Mouse (Mus musculus): ENCODE measurements around the gene Gm4141. TPM values are rescaled to one million over a fixed set of nuclear protein-coding genes. Genes with fewer than 3 reads are reported as not detected.
"Not testable (repeated sequence)": the region's sequence is repeated elsewhere in the genome, so short reads cannot be mapped to it uniquely, and the experiment has no call there.

Gene Gm4141
- not detected in 2 replicates for polyA plus RNA-seq (2014; fragmentation: Nextera tagmentation; extraction: Ambion mirVana)

GRCm38 (mm10) chr7:20576141-20576540 is at the start of gene Gm4141:
Gm4141 (minus strand) TSS chr7:20576241.
- H3K9ac ChIP-seq (ENCODE audit: low read depth, low read length); DNase-seq (ENCODE audit: low spot score); ATAC-seq (ENCODE audit: low FRiP score); H3K4me3 ChIP-seq (ENCODE audit: low read depth, low read length); H3K27ac ChIP-seq (ENCODE audit: low read depth, low read length); H3K4me2 ChIP-seq (replicated peaks; ENCODE audit: low read depth, low read length); H3K36me3 ChIP-seq (ENCODE audit: control insufficient read depth, insufficient read depth, low read length); H3K27me3 ChIP-seq (ENCODE audit: control insufficient read depth, insufficient read depth, low read length); H3K9me3 ChIP-seq (ENCODE audit: control insufficient read depth, low read length); H3K4me1 ChIP-seq (replicated peaks; ENCODE audit: control insufficient read depth, insufficient read depth, low read length): not testable (repeated sequence)
- WGBS, result no CpG with 5 or more reads among the region's 3 CpGs

DNA sequence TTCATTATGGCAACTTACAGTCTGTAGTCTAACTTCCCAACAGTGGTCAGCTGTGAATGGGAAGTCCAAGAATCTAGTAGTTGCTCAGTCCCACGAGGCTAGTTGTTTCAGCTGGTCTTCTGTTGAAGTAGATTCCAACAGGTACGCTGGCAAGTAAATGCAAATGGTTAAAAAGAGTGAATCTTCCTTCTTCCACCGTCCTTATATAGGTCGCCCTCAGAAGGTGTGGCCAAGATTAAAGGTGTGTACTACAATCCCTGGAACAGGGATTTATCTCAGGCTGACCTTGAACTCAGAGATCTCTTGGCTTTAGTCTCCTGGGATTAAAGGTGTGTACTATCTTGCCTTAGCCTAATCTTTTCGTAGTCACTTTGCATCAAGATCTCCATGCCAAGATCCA is 22.9 kb upstream of the Gm4141 start, which contains the start of gene Gm4513:
Gm4513 (minus strand) TSS at position 101 of the 400 bp plus-strand sequence.
- 79% methylated on average over 3 of the region's 5 CpGs for WGBS
- not testable (repeated sequence) for H3K9me3 ChIP-seq (ENCODE audit: control insufficient read depth, low read length); H3K36me3 ChIP-seq (ENCODE audit: control insufficient read depth, insufficient read depth, low read length); H3K4me2 ChIP-seq (replicated peaks; ENCODE audit: low read depth, low read length); H3K9ac ChIP-seq (ENCODE audit: low read depth, low read length); H3K4me3 ChIP-seq (ENCODE audit: low read depth, low read length); H3K27ac ChIP-seq (ENCODE audit: low read depth, low read length); ATAC-seq (ENCODE audit: low FRiP score); DNase-seq (ENCODE audit: low spot score); H3K27me3 ChIP-seq (ENCODE audit: control insufficient read depth, insufficient read depth, low read length); H3K4me1 ChIP-seq (replicated peaks; ENCODE audit: control insufficient read depth, insufficient read depth, low read length)

- not testable (repeated sequence) for H3K9ac ChIP-seq (ENCODE audit: low read depth, low read length); H3K4me2 ChIP-seq (replicated peaks; ENCODE audit: low read depth, low read length); H3K27me3 ChIP-seq (ENCODE audit: control insufficient read depth, insufficient read depth, low read length); H3K4me3 ChIP-seq (ENCODE audit: low read depth, low read length); H3K27ac ChIP-seq (ENCODE audit: low read depth, low read length); DNase-seq (ENCODE audit: low spot score); H3K4me1 ChIP-seq (replicated peaks; ENCODE audit: control insufficient read depth, insufficient read depth, low read length); ATAC-seq (ENCODE audit: low FRiP score); H3K36me3 ChIP-seq (ENCODE audit: control insufficient read depth, insufficient read depth, low read length); H3K9me3 ChIP-seq (ENCODE audit: control insufficient read depth, low read length)
- WGBS, result no CpG with 5 or more reads among the region's 1 CpGs
Measured at GRCm38 (mm10) chr7:20545657-20546056, 30.4 kb downstream of the Gm4141 start, which contains the start of gene Gm5726. Gm5726 (minus strand) TSS chr7:20545757.

- no CpG with 5 or more reads among the region's 3 CpGs for WGBS
- H3K9ac ChIP-seq (ENCODE audit: low read depth, low read length); H3K4me3 ChIP-seq (ENCODE audit: low read depth, low read length); H3K27ac ChIP-seq (ENCODE audit: low read depth, low read length); H3K36me3 ChIP-seq (ENCODE audit: control insufficient read depth, insufficient read depth, low read length); DNase-seq (ENCODE audit: low spot score); H3K4me1 ChIP-seq (replicated peaks; ENCODE audit: control insufficient read depth, insufficient read depth, low read length); H3K27me3 ChIP-seq (ENCODE audit: control insufficient read depth, insufficient read depth, low read length); ATAC-seq (ENCODE audit: low FRiP score); H3K4me2 ChIP-seq (replicated peaks; ENCODE audit: low read depth, low read length); H3K9me3 ChIP-seq (ENCODE audit: control insufficient read depth, low read length): not testable (repeated sequence)
Measured at GRCm38 (mm10) chr7:20533537-20533936, 42.5 kb downstream of the Gm4141 start, which contains the start of gene Vmn1r104. Vmn1r104 (plus strand) TSS chr7:20533837.

Other genes with a start within 250 kb of the Gm4141 start
- not detected in 2 replicates for gene Gm4133, start 242.2 kb downstream of the Gm4141 start, polyA plus RNA-seq (2014; fragmentation: Nextera tagmentation; extraction: Ambion mirVana)
- gene Gm5728, start 200.8 kb downstream of the Gm4141 start, polyA plus RNA-seq (2014; fragmentation: Nextera tagmentation; extraction: Ambion mirVana), result not detected in 2 replicates
- gene Vmn1r100, start 158.3 kb downstream of the Gm4141 start, polyA plus RNA-seq (2014; fragmentation: Nextera tagmentation; extraction: Ambion mirVana), result not detected in 2 replicates
- gene Vmn1r101, start 133.6 kb downstream of the Gm4141 start, polyA plus RNA-seq (2014; fragmentation: Nextera tagmentation; extraction: Ambion mirVana), result not detected in 2 replicates
- gene Gm10670, start 101.3 kb downstream of the Gm4141 start, polyA plus RNA-seq (2014; fragmentation: Nextera tagmentation; extraction: Ambion mirVana), result not detected in 2 replicates
- gene Vmn1r103, start 65.7 kb downstream of the Gm4141 start, polyA plus RNA-seq (2014; fragmentation: Nextera tagmentation; extraction: Ambion mirVana), result not detected in 2 replicates
- gene Vmn1r104, start 42.4 kb downstream of the Gm4141 start, polyA plus RNA-seq (2014; fragmentation: Nextera tagmentation; extraction: Ambion mirVana), result not detected in 2 replicates
- not detected in 2 replicates for gene Gm5726, start 30.5 kb downstream of the Gm4141 start, polyA plus RNA-seq (2014; fragmentation: Nextera tagmentation; extraction: Ambion mirVana)
- not detected in 2 replicates for gene Gm4513, start 22.8 kb upstream of the Gm4141 start, polyA plus RNA-seq (2014; fragmentation: Nextera tagmentation; extraction: Ambion mirVana)
- not detected in 2 replicates for gene Vmn1r107, start 92.7 kb upstream of the Gm4141 start, polyA plus RNA-seq (2014; fragmentation: Nextera tagmentation; extraction: Ambion mirVana)
- gene Vmn1r111, start 127.0 kb upstream of the Gm4141 start, polyA plus RNA-seq (2014; fragmentation: Nextera tagmentation; extraction: Ambion mirVana), result not detected in 2 replicates
- gene Gm10668, start 154.4 kb upstream of the Gm4141 start, polyA plus RNA-seq (2014; fragmentation: Nextera tagmentation; extraction: Ambion mirVana), result not detected in 2 replicates
- gene Vmn1r112, start 194.9 kb upstream of the Gm4141 start, polyA plus RNA-seq (2014; fragmentation: Nextera tagmentation; extraction: Ambion mirVana), result not detected in 2 replicates
- gene Vmn1r113, start 211.0 kb upstream of the Gm4141 start, polyA plus RNA-seq (2014; fragmentation: Nextera tagmentation; extraction: Ambion mirVana), result not detected in 2 replicates
- not detected in 2 replicates for gene Vmn1r114, start 235.9 kb upstream of the Gm4141 start, polyA plus RNA-seq (2014; fragmentation: Nextera tagmentation; extraction: Ambion mirVana)

Measured in hindbrain, embryonic 11.5 days (tissue).